Mouse (Mus musculus) ES-CJ7 (cell line): Measurements from ENCODE around the gene Bckdhb.
"Not testable (repeated sequence)": the region's sequence is repeated elsewhere in the genome, so short reads cannot be mapped to it uniquely, and the experiment has no call there.

Experiments
- DNase-seq: peaks from one replicate; pipeline ENCODE4 v3.0.0; 2011; ENCODE audit warnings: low read depth, low spot score

The Bckdhb gene

DNA sequence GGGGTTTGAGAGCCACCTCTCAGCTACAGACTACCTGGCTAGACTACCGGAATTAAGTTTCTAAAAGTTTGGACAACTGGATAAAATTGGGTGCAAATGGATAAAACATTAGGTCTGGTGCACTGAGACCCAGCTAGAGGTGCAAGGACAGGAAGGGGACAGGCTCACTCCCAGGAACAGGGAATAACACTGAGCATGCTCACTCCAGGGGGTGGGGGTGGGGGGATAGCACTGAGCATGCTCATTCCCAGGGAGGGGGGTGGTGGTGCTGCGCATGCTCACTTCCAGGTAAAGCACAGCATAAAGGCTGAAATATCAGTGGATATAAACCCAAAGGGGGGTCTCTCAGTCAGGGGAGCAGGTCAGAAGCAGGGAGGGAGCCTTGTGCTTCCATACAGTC is 120.7 kb downstream of the Bckdhb start:
- DNase-seq, result no peak

- no peak for DNase-seq
These were observed 121.4 kb downstream of the Bckdhb start for GRCm38 (mm10) chr9:84046334-84046733.

GRCm38 (mm10) chr9:84046961-84047360 is 122.0 kb downstream of the Bckdhb start:
- no peak for DNase-seq

DNA sequence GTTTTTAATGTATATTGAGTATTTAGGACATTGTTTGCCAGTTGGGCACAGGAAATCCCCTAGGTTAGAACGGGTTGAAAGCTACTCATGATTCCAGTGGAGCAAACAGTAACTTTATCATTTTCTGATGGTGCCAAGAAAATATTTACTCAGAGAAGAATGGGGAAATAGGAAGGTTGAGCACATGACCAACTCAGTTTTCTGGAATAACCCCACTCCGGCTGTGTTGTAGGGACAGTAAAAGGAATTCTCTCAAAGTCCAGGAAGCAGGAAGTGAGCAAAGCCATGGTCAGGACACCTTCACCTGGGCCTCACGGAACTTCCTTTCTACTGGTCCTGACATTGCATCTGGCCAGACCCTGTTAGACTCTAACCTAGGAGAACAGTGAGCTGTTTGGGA is 122.5 kb downstream of the Bckdhb start:
- DNase-seq, result no peak

DNA sequence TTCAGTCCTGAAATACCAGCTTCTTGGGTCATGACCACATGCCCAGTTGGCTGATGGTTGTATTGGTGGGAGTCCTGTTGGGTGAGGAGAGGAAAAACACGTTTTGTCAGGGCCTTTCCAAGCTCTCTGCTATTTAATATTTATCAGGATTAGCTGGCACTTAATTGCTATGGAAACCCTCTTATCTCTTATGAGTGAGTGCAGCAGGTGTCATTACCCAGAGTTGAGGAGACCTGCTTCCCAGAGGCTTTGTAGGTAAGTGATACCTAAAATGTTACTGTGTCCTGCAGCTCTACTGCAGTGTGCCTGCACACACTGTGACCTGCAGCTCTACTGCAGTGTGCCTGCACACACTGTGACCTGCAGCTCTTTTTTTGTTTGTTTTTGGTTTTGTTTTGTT is 124.2 kb downstream of the Bckdhb start:
- no peak for DNase-seq

- no peak for DNase-seq
These were observed 126.1 kb downstream of the Bckdhb start for GRCm38 (mm10) chr9:84050867-84051635.

GRCm38 (mm10) chr9:84055125-84055807 is 130.3 kb downstream of the Bckdhb start:
- no peak for DNase-seq

- not testable (repeated sequence) for DNase-seq
These were observed 135.8 kb downstream of the Bckdhb start for GRCm38 (mm10) chr9:84060781-84061180.

DNA sequence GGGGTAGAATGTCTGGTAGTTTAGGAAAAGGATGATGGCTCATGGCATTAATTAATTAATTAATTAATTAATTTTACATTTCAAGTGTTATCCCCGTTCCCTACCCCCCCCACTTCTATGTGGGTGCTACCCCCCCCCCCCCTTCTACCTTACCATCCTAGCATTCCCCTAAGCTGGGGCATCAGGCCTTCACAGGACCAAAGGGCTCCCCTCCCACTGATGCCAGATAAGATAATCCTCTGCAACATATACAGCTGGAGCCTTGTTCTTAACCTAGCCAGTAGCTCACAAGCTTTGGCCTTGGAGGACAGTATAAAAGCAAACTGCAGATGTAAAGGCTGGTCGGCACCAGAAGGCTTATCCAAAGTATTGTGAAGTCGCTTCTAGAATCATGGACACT is 138.7 kb downstream of the Bckdhb start:
- DNase-seq, result no peak

DNA sequence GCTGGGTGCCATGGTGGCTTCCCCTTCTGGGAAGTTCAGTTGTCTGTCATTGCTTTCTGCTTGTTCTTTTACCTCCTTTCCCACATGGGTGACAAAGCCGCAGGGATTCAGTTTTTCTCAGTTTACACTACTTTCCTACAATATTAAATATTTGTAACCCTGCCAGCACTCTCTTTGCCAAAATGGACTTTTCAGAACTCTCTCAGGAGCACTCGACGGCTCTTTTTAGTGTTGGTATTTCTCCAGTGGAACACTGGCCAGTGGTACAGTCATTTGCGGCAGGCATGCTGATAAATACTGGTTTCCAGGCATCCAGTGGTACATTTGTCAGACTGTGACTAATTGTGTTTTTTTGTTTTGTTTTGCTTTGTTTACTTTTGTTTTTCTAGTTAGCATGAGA is 139.2 kb downstream of the Bckdhb start:
- DNase-seq, result no peak

DNA sequence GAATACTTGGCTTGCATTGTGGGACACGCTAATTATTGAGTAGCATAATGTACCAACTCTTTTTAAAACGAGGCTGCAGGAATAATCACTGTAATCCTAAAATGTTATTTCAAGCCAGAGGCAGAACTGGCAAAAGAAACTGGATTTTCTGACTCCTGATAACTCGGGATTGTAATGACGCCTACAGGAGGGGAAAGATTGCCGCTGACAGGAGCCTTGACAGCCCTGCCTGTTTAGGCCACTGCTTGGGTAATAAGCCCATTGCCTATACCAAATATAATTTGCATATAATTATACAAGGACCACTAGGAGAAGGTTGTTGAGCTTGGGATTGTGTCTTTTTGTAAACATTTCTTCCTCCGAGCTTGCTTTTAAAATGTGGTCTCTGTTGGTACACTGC is 145.3 kb downstream of the Bckdhb start:
- no peak for DNase-seq

DNA sequence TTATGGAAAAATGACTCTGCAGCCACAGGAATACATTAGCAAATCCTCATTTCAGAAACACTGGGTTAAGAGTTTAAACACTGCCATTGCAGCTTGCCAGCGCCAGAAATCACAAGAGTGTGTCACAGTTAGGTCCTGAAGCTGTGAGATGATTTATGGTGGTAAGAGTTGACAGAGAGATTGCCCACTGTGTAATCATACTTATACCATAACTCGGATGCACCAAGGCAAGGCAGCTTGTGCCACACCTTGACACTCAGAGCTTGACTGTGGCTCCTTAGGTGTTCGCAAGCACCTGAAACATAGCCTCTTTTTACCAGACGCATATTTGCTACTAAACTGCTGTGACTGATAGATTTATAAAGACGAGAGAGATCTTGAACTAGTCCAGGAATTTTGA is 145.8 kb downstream of the Bckdhb start:
- no peak for DNase-seq

DNA sequence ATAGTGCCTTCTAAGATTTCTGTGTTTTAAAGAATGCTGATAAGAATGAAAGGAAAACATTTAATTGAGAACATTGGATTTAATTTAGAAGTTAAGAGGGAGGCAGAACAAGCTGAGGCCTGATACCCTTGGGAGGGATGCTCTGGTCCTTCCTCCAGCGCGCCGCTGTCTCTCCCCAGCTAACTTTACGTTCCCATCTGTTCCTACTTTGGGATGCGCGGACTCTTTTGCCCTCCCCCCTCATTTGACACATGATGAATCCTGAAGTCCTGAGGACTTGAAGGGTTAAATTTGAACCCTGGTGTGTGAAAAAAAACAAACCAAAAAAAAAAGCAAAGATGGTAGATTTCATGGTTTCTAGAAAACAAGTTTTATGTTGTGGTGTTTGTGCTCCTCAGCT is 147.6 kb downstream of the Bckdhb start:
- no peak for DNase-seq

- no peak for DNase-seq
These were observed 148.3 kb downstream of the Bckdhb start for GRCm38 (mm10) chr9:84073237-84073636.

- no peak for DNase-seq
These were observed 158.6 kb downstream of the Bckdhb start for GRCm38 (mm10) chr9:84083551-84083950.

DNA sequence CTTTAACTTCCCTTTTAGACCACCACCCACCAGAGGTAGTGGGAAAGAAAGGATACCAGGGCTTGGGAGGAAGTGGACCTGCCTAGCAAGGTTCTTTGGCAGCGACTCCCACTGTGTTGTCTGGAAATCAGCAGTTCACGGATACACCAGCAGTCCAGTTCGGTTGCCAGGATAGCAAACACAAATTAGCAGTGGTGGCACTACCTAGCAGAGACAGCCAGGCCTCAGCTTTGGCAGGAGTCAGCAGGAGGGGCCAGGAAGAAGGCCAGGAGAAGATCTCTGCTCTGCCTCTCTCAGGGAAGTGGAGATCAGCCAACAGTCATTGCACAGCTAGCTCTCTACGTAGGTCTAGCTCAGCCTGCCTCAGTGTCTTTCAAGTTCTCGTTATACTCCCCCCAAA is 159.7 kb downstream of the Bckdhb start:
- DNase-seq, result no peak

GRCm38 (mm10) chr9:84090316-84091063 is 165.5 kb downstream of the Bckdhb start:
- DNase-seq, result no peak

DNA sequence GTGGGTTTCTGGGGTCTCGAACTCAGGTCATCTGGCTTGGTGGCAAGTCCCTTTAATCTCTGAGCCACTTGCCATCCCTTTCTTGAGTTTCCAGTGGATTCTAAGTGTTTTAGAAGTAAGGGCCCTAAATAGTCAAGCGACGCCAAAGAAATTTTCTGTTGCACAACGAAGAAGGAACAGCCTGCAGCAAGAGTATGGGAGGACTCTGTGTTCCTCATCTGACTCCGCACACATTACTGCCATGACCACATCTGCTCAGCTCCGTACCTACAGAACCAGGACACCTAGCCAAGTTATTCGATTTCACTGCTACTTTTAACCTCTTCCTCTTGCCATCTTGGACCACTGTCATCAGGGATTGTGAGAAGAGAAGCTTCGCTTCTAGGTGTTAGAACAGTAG is 168.0 kb downstream of the Bckdhb start:
- no peak for DNase-seq

DNA sequence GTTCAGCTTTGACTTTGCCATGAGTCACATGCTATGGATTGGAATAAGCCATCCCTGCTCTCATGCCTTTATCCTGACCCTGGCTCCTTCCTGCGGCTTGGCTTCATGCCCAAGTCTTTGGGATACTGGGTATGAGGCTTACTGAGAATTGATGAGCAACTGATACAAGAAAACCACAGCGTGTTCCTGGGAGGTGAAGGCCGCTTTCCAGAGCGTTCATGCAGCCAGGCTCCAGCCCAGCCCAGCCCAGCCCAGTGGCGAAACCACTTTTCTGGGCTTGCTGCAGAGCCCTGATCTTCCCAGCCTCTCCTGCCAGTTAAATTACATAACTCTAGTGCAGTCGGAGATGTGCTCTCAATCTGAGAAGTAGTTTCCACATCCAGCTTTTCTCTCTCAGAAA is 169.2 kb downstream of the Bckdhb start:
- DNase-seq, result no peak

DNA sequence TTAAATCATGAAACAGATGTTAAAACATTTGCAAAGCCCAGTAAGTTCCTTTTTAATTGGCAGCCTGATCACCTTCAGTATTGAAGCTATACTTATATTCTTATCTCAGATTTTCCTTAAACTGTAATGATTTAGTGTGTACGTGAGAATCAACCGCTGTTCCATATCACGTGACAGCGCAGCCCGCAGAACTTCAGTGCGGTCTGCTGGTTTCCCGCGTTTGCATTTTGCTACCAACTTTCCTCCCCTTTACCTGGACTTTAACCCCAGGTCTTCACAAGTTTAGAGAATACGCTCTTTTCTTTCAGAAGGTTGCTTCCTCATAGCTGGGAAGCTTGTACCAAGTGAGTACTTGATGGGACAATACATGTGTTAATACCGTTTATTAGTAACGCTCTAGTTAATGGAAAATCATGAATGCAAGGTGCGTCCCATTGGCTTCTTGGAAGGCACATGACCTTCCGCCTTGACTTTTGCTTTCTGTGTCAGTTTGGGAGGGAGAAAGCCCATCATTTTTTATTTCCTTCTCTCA is 171.6 kb downstream of the Bckdhb start:
- no peak for DNase-seq

DNA sequence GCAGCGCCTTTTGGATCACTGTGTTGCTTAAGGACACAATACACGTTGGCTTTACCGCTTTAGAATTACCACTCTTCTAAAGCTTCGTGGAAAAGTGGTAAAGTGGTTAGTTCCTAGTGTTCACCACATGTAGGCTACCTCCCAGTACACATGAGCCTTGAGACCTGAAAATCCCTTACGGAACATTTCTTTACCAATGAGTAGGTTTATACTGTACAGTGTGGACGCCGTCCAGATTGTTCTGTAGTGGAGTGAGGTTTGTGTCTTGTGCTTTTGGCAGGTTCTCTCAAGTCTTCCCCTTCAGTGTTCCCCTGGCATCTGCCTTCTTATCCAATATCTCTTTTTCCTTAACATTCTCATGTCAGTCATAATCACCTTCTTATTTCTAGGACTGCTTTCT is 178.4 kb downstream of the Bckdhb start:
- DNase-seq, result no peak

GRCm38 (mm10) chr9:84106438-84106837 is 181.5 kb downstream of the Bckdhb start:
- DNase-seq, result no peak
